Mouse (Mus musculus): ENCODE measurements at regions not wholly inside any gene's neighbourhood (a gene's known extent, or its start where the extent isn't known, plus 50 kb on each side); places are given as distances from the start of the nearest gene placed in this dataset.

DNA sequence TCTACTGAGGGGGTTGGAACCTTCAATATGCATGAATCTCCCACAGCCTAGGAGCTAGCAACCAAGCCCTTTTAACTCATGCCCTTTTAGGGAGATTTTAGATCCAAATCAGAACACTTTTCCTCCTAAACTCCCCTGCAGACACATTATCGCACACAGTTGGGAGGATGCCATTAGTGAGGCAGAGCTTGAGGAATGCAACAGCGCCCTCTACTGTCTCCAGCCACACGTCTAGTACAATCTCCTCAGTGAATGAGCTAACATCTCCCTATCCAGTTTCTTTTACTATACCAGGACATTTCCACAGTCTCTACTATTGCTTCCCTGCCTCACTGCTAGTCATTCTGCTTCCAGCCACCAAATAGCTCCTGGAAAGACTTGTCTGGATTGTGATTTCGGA is 59.3 kb downstream of the 1700080O16Rik start:
- DNase-seq: peak; percentile 11

DNA sequence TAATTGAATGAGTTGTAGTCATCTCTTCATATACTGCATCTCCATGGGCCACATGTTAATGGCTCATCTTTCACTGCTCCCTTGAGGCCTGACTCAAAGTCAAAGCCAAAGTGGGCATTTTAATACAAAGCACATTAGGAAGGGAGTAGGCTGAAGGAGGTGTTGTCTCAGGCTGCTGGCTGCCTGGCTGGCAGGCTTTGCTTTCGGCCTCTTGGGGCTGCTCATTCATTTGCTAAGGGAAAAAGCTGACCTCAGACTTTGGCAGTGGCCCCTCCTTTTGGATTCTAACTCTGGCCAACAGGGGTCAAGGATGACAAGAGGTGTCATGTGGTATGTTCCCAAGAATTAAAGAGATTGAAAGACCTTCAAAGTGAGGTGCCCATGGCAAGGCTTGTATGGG is 61.0 kb downstream of the 1700080O16Rik start:
- DNase-seq: no peak

DNA sequence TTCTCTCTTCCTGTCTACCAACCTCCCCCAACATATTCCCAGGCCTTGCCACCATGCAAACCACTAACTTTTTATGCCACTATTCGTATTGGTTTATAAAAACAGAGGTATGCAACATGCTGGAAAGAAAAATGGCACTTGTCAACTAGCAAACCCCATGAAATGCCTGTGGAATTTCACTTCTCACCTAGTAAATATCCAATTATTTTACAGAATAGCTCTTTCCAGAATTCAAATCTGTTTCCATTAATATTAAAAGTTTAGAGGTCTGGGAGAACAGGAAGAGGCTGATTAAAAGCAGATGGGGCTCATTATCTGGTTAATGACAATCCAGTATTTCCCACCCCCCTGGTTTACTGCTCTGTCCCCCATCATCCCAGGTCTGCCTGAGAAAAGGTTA is 62.0 kb downstream of the 1700080O16Rik start:
- no peak for DNase-seq

DNA sequence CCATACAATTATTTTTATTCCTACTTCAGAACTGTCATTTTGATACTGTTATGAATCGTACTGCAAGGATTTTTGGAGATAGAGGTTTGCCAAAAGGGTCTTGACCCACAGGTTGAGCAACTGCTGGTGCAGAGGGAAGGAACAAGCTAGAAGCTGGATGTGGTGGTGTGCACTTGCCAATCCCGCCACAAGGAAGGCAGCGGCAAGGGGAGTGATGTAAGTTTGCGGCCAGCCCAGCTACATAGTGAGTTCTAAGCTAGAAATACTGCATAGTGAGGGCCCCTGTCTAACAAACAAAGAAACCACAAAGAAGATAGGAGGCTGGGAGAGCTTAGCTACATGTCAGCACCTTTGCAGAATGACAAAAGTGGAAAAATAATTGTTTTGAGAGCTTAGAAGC is 74.1 kb downstream of the 1700080O16Rik start:
- no peak for DNase-seq

DNA sequence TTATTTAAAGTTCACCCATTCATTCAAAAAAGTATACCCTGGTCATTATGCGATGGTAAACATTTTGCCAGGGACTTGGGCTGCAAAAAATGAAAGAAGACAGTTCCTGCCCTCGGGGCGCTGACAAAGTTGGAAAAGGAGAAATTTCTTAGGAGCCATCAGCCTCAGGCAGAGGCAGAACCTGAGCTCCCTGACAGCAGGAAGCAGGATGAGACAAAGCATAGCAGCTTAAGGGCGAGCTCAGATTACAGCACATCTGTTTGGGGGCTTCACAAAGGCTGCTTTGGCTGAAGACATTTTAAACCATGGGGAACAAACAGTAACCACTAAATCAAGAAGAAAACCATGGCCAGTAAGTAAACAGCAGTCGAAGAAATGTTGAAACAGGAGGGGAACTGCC is 75.5 kb downstream of the 1700080O16Rik start:
- no peak for DNase-seq

DNA sequence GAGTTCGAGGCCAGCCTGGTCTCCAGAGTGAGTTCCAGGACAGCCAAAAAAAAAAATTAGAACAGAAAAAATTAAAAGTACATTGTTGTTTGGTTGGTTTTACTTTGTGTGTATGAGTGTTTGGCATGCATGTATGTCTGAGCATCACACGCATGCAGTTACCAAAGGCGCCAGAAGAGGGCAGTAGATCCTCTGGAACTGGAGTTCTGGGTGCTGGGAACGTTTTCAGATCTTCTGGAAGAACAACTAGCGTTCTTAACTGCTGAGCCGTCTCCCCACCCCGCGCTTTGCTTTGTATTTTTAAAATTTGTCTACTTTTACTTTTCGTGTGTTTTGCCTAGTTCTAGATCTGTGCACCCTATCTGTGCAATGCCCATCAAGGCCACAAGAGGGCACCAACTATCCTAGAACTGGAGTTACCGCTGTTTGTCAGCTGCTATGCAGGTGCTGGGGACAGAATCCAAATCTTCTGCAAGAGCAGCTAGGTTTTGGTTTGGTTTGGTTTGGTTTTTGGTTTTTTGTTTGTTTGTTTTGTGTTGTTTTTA is 76.9 kb downstream of the 1700080O16Rik start:
- no peak for DNase-seq

DNA sequence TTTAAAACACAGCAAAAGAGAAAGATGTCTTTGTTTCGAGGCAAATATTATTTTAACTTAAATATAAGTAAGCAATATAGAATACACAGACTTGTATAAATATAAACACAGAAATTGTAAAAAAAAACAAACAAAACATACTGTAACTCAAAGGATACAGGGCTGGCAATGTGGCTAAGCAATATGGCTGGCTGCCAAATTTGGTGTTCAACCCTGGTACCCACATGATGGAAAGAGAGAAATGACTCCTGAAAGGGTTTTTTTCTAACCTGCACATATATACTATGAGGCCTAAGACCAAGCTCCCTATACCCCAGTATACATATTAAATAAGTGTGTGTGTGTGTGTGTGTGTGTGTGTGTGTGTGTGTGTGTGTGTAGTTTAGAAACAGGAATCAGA is 79.9 kb downstream of the 1700080O16Rik start:
- DNase-seq: no peak

DNA sequence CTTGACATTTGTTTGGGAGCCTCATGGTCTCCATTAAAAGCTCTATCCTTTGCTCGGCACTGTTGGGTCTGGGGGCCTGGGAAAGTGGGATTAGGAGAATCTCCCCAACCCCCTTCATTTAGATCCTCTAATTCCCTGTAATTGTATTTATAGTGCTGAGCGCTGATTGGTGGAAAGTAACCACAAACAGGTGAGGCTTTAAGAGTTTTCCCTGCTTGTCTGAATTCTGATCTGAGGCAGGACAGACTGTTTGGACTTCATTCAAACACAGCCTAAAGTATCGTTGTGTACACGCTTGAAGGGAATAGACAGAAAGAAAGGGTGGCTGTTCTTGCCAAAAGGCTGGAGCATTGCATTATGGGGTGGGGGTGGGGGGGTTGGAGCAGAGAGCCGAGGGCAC is 85.1 kb upstream of the Usp26 start:
- DNase-seq: no peak
